Mouse (Mus musculus): ENCODE results near the gene Lpo. TPM values are rescaled to one million over a fixed set of nuclear protein-coding genes. Genes with fewer than 3 reads are reported as not detected.
"Not testable (repeated sequence)": the region's sequence is repeated elsewhere in the genome, so short reads cannot be mapped to it uniquely, and the experiment has no call there.

Lpo gene
- polyA plus RNA-seq (2012; rRNA removed), result 0.32 and 0.47 TPM in 2 replicates

- no peak for DNase-seq (ENCODE audit: low read depth)
Observed at GRCm38 (mm10) chr11:87828239-87828900, at the start of gene Lpo. Gene Lpo (minus strand): TSS chr11:87828289.

- no peak for DNase-seq (ENCODE audit: low read depth)
Observed at GRCm38 (mm10) chr11:87875436-87875835, 47.3 kb upstream of the Lpo start, which contains the start of gene Epx. Gene Epx (minus strand): TSS chr11:87875536.

GRCm38 (mm10) chr11:87871766-87872165, 43.7 kb upstream of the Lpo start:
- no peak for DNase-seq (ENCODE audit: low read depth)

GRCm38 (mm10) chr11:87870096-87870495, 42.0 kb upstream of the Lpo start:
- no peak for DNase-seq (ENCODE audit: low read depth)

- not testable (repeated sequence) for DNase-seq (ENCODE audit: low read depth)
Observed at GRCm38 (mm10) chr11:87866891-87867290, 38.8 kb upstream of the Lpo start.

GRCm38 (mm10) chr11:87862805-87863204, 34.7 kb upstream of the Lpo start:
- DNase-seq (ENCODE audit: low read depth), result no peak

- no peak for DNase-seq (ENCODE audit: low read depth)
Observed at GRCm38 (mm10) chr11:87860426-87860825, 32.3 kb upstream of the Lpo start.

GRCm38 (mm10) chr11:87859273-87859672, 31.2 kb upstream of the Lpo start:
- no peak for DNase-seq (ENCODE audit: low read depth)

GRCm38 (mm10) chr11:87854550-87854949, 26.5 kb upstream of the Lpo start:
- no peak for DNase-seq (ENCODE audit: low read depth)

- DNase-seq (ENCODE audit: low read depth), result no peak
Observed at GRCm38 (mm10) chr11:87853597-87853954, 25.5 kb upstream of the Lpo start.

- DNase-seq (ENCODE audit: low read depth), result no peak
Observed at GRCm38 (mm10) chr11:87852690-87853596, 24.9 kb upstream of the Lpo start, which contains the start of gene Mks1. Gene Mks1 (plus strand): TSS chr11:87853215.

- DNase-seq (ENCODE audit: low read depth), result no peak
Observed at GRCm38 (mm10) chr11:87847884-87848283, 19.8 kb upstream of the Lpo start.

GRCm38 (mm10) chr11:87846968-87847600, 19.0 kb upstream of the Lpo start:
- DNase-seq (ENCODE audit: low read depth), result no peak

GRCm38 (mm10) chr11:87841436-87841835, 13.3 kb upstream of the Lpo start:
- no peak for DNase-seq (ENCODE audit: low read depth)

- DNase-seq (ENCODE audit: low read depth), result no peak
Observed at GRCm38 (mm10) chr11:87840676-87841075, 12.6 kb upstream of the Lpo start.

- no peak for DNase-seq (ENCODE audit: low read depth)
Observed at GRCm38 (mm10) chr11:87821502-87821901, 6.6 kb downstream of the Lpo start.

- no peak for DNase-seq (ENCODE audit: low read depth)
Observed at GRCm38 (mm10) chr11:87817443-87817773, 10.7 kb downstream of the Lpo start.

GRCm38 (mm10) chr11:87816707-87817442, 11.2 kb downstream of the Lpo start:
- DNase-seq (ENCODE audit: low read depth), result no peak

GRCm38 (mm10) chr11:87814831-87815230, 13.3 kb downstream of the Lpo start:
- no peak for DNase-seq (ENCODE audit: low read depth)

GRCm38 (mm10) chr11:87811396-87811795, 16.7 kb downstream of the Lpo start:
- DNase-seq (ENCODE audit: low read depth), result no peak

GRCm38 (mm10) chr11:87808236-87808635, 19.9 kb downstream of the Lpo start:
- no peak for DNase-seq (ENCODE audit: low read depth)

GRCm38 (mm10) chr11:87807433-87807832, 20.7 kb downstream of the Lpo start:
- no peak for DNase-seq (ENCODE audit: low read depth)

Data from gonadal fat pad, adult 2 months (tissue).